Mouse (Mus musculus) adrenal gland, adult 8-10 months (tissue): Measurements from ENCODE around the gene Sfrp5. TPM values are rescaled to one million over a fixed set of nuclear protein-coding genes. Genes with fewer than 3 reads are reported as not detected.
A peak's percentile ranks its signal among the peaks of the same experiment; 100 is the strongest.

Experiments used
- DNase-seq: peaks from one replicate; pipeline ENCODE4 v3.0.0; 2022
- total RNA-seq, 4 experiments: library from RNA; stranded (reverse); gene quantifications; 2 replicates each; pipeline ENCODE4 v1.2.4; 2022

The Sfrp5 gene
- total RNA-seq = 10 to 100 TPM in 2 of 4 experiments, 1 to 10 TPM in 2; 3.4 to 25.0 (median 13.1) TPM

GRCm38 (mm10) chr19:42201696-42202381 is at the start of gene Sfrp5:
Sfrp5 (minus strand) TSS chr19:42202252.
- no peak for DNase-seq

DNA sequence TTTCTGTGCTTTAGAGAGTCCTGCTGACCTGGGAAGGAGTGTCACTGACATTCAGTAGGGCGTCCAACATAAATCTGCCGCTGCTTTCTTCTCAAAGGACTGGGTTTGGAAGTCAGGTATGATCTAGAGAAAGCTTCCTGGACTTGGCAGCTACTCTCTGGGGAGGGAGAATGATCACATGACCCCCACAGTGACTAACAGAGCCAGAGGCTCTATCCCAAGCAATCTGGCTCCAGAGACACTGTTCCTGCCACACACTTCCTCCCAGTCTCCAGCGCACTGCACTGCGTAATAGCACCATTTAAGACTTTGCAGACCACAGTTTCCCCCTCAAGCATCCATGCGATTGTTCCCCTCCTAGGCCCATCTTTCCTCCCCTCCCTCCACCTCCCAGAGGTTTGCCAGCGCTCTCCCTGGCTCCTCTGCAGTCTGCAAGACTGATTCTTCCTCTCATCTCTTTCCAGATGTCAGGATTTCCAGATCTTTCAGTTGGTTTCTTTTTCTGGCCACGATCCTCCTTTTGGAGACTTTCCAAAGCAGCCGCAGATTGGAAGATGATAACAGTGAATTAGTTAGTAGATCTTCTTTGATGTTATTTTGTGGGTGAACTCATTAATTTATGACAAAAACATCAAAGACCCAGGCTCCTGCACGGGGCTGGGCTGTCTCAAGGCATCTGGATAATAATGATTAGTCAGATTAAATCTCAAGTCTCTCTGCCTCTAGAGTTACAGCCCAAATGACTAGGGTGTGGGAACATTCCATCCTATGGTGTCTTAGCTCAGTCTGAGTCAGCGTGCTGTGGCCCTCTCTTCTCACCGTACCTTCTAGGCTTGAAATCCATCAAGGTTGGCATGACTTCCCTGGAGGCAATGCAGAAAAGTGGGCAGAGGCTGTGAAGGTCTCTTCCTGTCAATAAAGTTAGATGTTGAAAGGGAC is 48.2 kb upstream of the Sfrp5 start:
- DNase-seq = peak; percentile 5

DNA sequence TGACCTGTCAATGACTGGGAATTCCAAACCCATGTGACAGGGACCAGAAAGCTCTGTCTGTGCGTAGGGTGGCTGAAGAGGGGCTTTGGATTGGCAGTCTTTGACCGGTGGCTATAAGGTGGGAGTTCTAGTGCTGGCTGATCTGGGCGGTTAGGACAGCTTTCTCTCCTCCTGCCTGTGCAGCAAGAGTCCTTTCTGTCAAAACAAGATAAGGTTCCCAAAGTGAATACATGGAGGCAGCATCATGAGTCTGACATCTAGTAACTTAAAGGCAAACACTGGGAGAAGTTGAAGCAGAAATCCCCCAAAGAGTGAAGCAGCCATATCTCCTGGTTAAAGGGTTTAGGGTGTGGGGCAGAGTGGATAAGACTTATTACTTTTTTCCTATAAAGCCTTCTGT is 45.5 kb upstream of the Sfrp5 start, which contains the start of gene Golga7b:
Gene Golga7b (plus strand): TSS at position 56 of the 400 bp plus-strand sequence.
- no peak for DNase-seq

GRCm38 (mm10) chr19:42246626-42247025 is 44.6 kb upstream of the Sfrp5 start:
- DNase-seq = no peak

- no peak for DNase-seq
Observed at GRCm38 (mm10) chr19:42243401-42243800, 41.3 kb upstream of the Sfrp5 start.

- DNase-seq = no peak
Observed at GRCm38 (mm10) chr19:42240881-42241280, 38.8 kb upstream of the Sfrp5 start.

GRCm38 (mm10) chr19:42238341-42238715 is 36.3 kb upstream of the Sfrp5 start:
- DNase-seq = no peak

- no peak for DNase-seq
Observed at GRCm38 (mm10) chr19:42237602-42238340, 35.7 kb upstream of the Sfrp5 start.

DNA sequence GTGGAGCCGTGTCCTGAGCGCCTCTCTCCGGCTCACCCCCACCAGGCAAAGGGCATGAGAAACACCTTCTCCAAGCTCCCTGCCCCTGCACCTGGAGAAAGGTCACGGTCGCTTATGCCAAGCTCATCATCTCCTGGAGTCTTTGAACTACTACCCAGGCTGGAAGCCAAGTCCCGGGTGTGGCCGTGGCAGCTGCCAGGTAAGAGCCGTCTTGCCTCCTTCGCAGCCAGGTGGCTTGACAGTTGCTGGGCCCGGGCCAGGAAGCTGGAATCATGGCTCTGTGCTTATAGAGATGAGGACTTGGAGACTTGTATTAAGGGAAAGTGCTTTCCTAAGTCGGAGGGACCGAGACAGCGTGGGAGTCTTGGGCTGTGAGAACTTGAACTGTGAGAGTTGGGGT is 28.9 kb upstream of the Sfrp5 start:
- no peak for DNase-seq

GRCm38 (mm10) chr19:42230288-42230568 is 28.2 kb upstream of the Sfrp5 start:
- no peak for DNase-seq

DNA sequence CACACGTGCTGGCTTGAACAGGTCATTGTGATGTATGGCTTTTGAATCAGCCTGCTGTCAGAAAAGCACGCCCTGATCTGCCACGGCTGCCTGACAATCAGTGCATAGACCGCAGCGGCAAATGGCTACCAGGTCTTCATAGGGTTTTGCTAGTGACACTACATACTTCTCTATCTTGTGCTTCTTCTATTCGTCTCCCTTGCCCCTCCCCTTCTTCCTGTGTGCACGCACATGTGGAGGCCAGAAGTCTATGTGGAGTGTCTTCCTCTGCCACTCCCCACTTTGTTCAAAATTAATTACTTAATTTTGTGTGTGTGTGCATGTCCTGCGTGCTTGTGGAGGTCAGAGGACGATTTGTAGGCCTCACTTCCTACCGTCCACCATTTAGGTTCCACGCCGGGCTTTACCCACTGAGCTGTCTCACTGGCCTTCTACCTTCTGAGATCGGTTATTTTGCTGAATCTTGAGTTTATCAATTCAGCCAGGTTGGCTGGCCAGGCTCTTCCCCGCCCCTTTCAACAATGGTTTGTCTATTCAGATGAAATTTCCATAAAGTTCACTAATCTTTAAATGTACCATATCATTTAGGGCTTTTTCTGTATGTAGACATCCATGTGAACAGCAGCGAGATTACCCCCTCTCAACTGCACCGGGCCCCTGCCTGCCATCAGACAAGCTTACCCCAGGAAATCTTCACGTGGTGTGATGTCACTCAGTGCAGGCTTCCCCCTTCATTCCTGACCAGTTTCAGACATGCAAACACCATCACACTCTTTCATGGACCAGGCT is 27.6 kb upstream of the Sfrp5 start:
- DNase-seq = no peak

DNA sequence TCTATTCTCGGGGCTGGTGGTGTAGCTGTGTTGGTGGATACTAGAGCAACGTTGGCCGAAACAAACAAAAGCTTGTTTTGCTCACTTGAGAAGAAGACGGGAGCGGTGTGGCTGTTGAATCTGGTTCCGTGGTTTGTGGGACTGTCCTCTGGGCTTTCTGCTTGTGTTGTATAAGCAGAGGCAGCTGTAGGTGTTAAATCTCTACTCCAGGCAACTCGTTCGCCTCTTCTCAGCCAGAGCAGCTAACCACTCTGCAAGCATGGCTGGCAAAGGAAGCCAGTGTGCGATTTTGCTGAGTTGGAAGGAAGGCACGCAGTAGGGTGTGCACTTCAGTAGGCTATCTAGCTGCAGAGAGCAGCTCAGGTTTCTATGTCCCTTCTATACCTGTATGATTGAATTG is 24.4 kb upstream of the Sfrp5 start:
- DNase-seq = no peak

GRCm38 (mm10) chr19:42217374-42217763 is 15.3 kb upstream of the Sfrp5 start:
- DNase-seq = no peak

DNA sequence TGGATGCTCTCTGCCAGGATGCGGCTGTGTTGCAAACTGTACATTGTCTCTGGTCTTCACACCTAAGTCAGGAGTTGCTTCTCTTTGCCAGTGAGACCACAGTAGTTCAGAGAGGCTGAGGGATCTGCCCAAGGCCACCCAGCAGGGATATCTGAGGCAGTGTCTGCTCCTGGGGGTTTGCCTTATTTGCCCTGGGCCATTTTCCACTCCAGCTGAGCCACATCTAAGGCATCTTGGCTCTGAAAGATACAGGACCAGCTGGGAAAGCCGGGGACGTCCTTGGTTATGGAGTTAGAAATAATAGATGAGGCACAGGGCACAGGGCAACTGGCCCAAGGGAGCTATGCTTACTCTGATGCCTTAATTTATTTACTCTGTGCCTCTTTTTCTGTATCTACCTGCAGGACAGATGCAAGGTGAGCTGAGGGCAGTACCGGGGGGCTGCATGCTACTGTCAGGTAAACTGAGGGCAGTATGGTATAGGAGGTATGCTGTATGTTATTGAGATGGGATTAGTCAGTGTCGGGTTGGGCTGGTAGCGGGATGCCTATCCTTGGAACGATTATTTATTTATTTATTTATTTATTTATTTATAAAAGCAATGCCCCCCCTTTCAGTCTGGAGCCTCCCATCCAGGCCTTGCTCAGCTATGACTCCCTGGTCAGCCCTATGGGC is 14.8 kb upstream of the Sfrp5 start:
- DNase-seq = no peak

DNA sequence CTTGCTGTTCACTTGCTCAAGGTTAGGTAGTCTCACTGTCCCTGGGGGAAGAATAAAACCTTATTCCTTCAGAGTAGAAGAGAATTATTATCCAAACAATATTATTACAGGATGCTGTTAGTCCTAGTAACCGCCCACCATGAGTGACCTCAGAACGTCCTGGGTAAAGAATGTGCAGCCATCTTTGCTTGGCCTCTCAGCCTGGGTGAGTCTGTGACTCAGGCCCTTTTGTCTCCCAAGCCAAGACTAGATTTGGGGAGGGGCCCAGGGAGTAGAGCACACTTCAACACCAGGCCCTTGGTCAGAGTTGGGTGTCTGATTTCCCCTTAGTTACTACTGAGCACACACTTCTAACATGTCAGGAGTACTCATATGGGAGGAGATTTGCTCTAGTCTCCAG is 12.5 kb upstream of the Sfrp5 start:
- no peak for DNase-seq

- no peak for DNase-seq
Observed at GRCm38 (mm10) chr19:42211936-42212335, 9.9 kb upstream of the Sfrp5 start.

GRCm38 (mm10) chr19:42209976-42210375 is 7.9 kb upstream of the Sfrp5 start:
- DNase-seq = no peak

- no peak for DNase-seq
Observed at GRCm38 (mm10) chr19:42209485-42209884, 7.4 kb upstream of the Sfrp5 start.

- no peak for DNase-seq
Observed at GRCm38 (mm10) chr19:42205201-42205600, 3.1 kb upstream of the Sfrp5 start.

- DNase-seq = no peak
Observed at GRCm38 (mm10) chr19:42204306-42204705, 2.3 kb upstream of the Sfrp5 start.

DNA sequence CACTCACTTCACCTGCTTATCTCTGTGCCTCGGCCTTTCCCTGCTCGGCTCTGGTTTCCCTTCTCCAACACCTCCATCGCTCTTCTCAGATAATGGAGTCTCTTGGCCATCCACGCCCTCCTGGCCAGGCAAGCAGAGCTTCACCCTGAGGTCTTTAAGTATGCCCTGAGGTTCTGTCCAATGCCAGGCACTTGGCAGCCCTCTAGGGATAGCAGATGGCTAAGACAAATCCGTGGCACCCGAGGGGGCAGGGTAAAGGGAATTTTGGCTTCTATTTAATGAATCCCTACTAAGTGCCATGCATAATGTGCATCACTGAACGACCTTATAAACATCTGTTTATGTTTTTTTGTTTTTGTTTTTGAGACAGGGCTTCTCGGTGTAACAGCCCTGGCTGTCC is 415 bp upstream of the Sfrp5 start:
- no peak for DNase-seq

DNA sequence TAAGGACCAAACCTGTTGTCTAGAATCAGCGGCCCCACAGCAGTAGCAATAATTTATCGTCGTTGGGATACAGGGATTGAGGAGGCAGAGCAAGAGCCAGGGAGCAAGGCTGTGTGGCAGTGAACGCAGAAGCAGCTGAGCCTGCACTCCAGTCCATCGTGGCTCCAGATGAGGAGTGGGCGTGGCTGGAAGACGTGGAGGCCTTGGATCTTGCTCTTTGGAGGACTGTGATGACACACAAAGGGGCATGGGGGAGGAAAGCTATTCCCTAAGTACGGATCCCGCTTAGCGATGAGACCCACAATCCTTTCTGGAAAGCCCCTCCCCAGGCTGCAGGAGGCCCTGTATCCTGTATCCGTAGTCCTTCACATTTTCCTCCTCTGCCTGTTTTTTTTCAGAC is 4.0 kb downstream of the Sfrp5 start:
- no peak for DNase-seq
